Mouse (Mus musculus) hematopoietic stem cell, adult 5-6 weeks (primary cell): ENCODE results near the gene Coro1a. TPM values are rescaled to one million over a fixed set of nuclear protein-coding genes. Genes with fewer than 3 reads are reported as not detected.
"Not testable (repeated sequence)": the region's sequence is repeated elsewhere in the genome, so short reads cannot be mapped to it uniquely, and the experiment has no call there.

ENCODE experiments used
- ATAC-seq, 2 experiments: fragments of 125-278 bp in 1 of 2; replicated peaks in 1 of 2; 2 replicates each; pipeline ENCODE4 v1.8.0; 2016 to 2017; ENCODE audit warnings: inconsistent platforms in 2 of 2, mild to moderate bottlenecking in 2 of 2, moderate number of reproducible peaks in 2 of 2, low read depth in 1 of 2, moderate TSS enrichment in 1 of 2; ENCODE audit not compliant: low FRiP score in 2 of 2, poor library complexity in 2 of 2, severe bottlenecking in 2 of 2, insufficient read depth in 1 of 2, low TSS enrichment in 1 of 2
- total RNA-seq: library from RNA; stranded (forward); fragments of 172-1452, 232-1000 nt; gene quantifications from 2 replicates; pipeline ENCODE4 v1.2.3, GENCODE M21; 2017

Gene Coro1a
- total RNA-seq, result 352 and 456 TPM in 2 replicates

DNA sequence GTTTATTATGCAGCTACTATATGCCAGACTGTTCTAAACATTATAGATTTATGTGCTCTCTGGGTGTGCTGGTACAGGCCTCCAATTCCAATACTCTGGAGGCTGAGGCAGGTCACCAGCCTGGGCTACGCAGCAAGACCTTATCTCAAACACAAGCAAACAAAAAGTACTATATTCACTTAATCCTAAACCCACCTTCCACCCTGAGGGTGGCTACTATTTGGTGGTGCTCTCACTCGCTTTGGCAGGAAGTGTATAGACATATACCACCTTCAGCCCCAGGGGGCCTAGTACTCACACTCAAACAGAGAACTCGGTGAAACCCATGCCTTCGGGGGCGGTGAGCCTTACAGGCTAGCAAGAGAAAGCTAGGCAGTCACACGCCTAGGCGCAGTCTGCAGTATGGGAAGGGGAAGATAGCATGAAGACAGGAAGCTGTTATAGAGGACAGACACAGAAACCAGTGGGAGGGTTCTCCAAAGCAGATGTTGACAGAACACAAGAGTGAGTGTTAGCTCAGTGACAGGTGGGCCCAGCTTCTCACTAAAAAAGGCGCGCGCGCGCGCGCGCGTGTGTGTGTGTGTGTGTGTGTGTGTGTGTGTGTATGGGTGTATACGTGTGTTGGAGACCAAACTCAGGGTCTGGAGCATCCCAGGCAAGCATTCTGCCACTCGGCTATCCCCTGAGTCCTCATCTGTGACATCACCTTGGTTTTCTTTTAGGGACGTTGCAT is at the start of gene Coro1a:
Gene Coro1a (minus strand): TSS at position 346 of the 733 bp plus-strand sequence.
- no peak for ATAC-seq

DNA sequence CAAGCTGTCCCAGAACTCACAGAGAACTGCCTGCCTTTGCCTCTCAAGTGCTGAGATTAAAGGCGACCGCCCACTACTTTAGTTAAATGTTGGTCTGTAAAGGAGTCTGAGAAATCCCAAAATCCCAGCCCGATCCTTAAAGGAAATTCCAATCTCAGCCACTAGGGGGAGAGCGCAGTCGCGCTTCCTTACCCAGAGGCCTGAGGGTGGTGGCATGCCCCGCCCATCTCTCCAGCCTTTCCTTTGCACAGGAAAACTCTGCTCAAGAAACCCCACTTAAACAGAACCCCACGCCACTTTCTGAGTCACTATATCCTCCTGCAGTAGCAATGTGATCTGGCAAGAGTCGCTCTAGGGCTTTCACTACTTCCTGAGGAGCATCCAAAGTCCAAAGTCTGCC is 47.3 kb upstream of the Coro1a start:
- ATAC-seq, result peak; percentile 43 to 65; a peak in 3 of 4 replicates

DNA sequence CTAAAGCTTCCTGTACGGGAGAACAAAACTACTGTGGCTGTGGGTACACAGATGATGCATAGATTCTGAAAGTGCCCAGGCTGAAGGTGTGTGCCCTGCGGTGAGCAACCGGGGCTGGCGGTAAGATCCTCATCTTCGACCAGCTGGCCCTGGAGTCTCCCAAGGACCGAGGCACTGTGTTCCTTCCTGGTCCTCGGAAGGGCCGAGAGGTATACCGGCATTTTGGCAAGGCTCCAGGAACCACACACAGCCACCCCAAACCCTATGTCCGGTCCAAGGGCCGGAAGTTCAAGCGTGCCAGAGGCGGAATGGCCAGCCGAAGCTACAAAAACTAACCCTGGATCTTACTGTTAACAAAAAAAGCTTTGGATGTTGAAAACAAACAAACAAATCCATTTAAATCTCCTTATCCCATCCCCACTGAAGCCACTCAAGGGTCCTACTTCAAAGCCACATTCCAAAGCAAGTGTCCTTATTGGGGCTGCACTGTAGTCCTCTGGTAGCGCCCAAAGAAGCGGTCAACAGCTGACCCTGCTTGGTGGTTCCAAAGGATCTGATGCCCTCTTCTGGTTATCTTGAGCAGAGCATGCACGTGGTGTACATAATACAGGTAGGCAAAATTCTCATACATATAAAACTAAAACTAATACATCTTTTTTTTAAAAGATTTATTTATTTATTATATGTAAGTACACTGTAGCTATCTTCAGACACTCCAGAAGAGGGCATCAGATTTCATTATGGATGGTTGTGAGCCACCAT is 42.2 kb upstream of the Coro1a start:
- no peak for ATAC-seq

GRCm38 (mm10) chr7:126748824-126749223 is 41.2 kb upstream of the Coro1a start:
- ATAC-seq, result no peak

DNA sequence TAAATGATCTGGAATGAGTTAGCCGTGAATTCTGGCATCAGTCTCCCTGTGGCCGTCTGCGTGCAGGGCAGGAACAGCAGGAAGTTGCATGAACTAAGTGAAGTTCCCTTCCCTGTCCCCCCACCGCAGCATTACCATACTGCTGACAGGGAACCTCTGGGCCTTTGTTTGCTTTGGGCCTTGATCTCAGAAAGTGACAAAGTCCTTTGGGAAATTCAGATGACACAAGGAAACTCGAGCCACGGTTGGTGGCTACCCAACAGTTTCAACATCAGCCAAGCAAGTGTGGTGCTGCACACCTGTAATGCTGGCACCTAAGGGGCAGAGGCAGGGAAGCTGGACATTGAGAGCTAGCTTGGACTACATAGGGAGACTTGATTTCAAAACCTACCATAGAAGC is 39.2 kb upstream of the Coro1a start:
- peak; percentile 72 to 81 for ATAC-seq

- peak; percentile 66 to 75; a peak in 3 of 4 replicates for ATAC-seq
Observed at GRCm38 (mm10) chr7:126746066-126746465, 38.5 kb upstream of the Coro1a start.

GRCm38 (mm10) chr7:126741964-126742482 is 34.4 kb upstream of the Coro1a start:
- no peak for ATAC-seq

GRCm38 (mm10) chr7:126741452-126741851 is 33.9 kb upstream of the Coro1a start:
- no peak for ATAC-seq

DNA sequence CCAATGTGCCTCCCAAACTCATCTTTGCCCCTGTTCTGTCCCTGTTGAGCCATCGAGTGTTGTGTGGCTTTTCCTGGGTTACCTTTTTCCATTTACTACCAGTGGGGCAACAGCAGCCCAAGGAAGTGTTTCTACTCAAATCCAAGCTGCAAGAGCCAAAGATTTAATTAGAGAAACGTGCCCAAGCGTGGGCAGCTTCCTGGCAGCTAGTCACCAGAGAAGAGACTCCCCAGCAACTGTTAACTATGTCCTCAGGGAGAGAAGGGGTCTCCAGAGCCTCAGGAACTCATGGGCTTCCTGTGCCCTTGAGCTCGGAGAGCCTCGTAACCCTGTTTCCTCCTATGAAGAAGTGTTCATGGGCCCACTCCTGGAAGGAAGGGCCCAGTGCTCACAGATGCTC is 33.4 kb upstream of the Coro1a start:
- ATAC-seq, result no peak

- ATAC-seq, result no peak
Observed at GRCm38 (mm10) chr7:126740132-126740735, 32.6 kb upstream of the Coro1a start.

DNA sequence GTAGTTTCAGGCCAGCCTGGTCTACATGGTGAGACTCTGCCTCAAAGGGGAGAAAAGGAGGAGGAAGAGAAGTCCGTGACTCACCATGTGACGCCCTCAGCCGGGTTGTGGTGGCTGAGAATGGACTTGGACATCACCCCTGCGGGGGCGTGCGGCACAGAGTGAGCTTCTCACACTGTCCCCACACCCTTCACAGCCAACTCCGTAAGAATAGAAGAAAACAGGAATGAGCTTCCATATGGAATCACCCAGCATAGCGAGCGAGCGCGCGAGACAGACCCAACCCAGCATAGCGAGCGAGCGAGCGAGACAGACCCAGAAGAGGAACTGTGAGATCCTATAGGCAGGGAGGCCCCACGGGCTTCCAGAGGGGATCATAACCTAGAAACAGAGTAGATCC is 32.0 kb upstream of the Coro1a start:
- no peak for ATAC-seq

DNA sequence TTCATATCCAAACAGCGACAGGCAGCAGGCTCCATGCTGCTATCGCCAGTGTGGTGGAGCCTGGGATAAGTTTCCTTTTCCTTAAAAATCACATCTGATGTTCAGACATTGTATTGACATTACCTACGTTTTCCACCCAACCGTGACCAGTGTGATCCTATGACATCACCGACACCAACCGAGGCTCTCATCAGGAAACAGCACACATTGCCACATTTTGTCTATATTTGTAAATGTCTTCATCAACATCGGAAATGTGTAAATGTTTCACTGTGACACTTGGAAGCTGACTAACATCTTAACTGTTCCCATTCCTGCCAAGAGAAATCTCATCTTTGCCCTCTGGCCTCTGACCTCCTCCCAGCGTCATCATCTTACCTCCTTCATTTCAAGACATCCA is 28.5 kb upstream of the Coro1a start:
- ATAC-seq, result peak in 1 of 2 experiments; percentile 39; a peak in 1 of 4 replicates

- ATAC-seq, result not testable (repeated sequence)
Observed at GRCm38 (mm10) chr7:126730256-126730789, 22.7 kb upstream of the Coro1a start.

- no peak; a peak in 1 of 4 replicates for ATAC-seq
Observed at GRCm38 (mm10) chr7:126725667-126726066, 18.1 kb upstream of the Coro1a start.

DNA sequence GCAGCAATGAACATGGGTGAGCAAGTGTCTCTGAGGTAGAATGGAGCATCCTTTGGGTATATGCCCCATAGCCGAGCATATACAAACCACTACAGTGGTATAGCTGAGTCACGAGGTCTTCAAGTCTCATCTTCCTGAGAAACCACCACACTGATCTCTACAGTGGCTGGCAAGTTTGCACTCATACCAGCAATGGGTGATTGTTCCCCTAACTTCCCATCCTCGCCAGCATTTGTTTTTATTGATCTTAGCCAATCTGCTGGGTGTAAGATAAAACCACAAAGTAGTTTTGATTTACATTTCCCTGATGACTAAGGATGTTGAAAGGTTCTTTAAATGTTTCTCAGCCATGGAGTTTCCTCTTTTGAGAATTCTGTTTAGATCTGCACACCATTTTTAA is 17.5 kb upstream of the Coro1a start:
- peak; percentile 22 to 42; a peak in 2 of 4 replicates for ATAC-seq

DNA sequence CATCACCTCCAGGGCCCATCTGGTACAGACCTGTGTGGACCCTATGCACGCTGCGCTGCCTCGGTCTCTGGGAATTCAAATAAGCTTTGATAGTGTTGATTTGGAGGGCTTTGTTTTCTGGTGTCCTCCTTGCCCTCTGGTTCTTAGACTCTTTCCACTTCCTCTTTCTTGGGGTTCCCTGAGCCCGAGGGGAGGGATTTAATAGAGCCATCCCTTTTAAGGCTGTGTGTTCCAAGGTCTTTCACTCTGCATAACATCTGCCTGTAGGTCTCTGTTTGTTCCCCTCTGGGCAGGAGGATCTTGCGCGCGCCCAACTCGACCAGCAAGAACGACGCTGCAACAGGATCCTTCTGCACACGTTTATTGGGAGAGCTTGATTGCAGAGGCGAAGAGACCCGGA is 14.0 kb upstream of the Coro1a start:
- peak; percentile 37 to 60; a peak in 1 of 4 replicates for ATAC-seq

DNA sequence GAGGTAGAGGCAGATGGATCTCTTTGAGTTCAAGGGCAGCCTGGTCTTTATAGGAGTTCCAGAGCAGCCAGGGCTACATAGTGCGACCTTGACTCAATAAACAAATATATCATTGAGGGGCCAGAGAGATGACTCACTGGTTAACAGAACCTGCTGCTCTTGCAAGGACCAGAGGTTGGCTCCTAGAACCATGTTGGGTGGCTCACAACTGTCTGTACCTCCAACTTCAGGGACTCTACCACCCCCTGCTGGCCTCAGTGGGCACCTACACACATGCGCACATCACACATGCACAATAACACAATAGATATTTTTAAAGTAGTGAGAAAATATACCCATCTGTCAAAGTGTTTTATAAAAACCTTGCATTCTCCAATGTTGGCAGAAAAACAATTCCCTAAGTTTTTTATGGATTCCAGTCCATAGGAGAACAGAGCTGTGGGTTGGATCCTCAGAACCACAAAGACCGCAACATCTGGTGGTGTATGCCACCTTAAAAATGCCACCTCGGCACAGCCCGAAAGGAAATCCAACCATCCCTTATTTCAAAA is 11.3 kb upstream of the Coro1a start:
- no peak for ATAC-seq
